Mouse (Mus musculus) forelimb bud, embryonic 11.5 days (tissue): ENCODE results near the gene Vegfd.
A peak's percentile ranks its signal among the peaks of the same experiment; 100 is the strongest.

Source experiments
- DNase-seq: peaks from one replicate; pipeline ENCODE4 v3.0.0-alpha.2; 2012; ENCODE audit warnings: low read depth, low spot score

Vegfd gene

GRCm38 (mm10) chrX:164419955-164420354 lies 46.8 kb downstream of the Vegfd start:
- no peak for DNase-seq

GRCm38 (mm10) chrX:164420518-164420917 lies 47.3 kb downstream of the Vegfd start:
- no peak for DNase-seq

GRCm38 (mm10) chrX:164424821-164425220 lies 51.6 kb downstream of the Vegfd start:
- DNase-seq: no peak

GRCm38 (mm10) chrX:164427295-164427694 lies 54.1 kb downstream of the Vegfd start:
- no peak for DNase-seq

- no peak for DNase-seq
These were observed 55.0 kb downstream of the Vegfd start for GRCm38 (mm10) chrX:164428224-164428623.

- DNase-seq: no peak
These were observed 57.4 kb downstream of the Vegfd start for GRCm38 (mm10) chrX:164430621-164431020.

GRCm38 (mm10) chrX:164431133-164431532 lies 58.0 kb downstream of the Vegfd start:
- no peak for DNase-seq

GRCm38 (mm10) chrX:164431541-164431940 lies 58.4 kb downstream of the Vegfd start:
- DNase-seq: no peak

- DNase-seq: no peak
These were observed 59.5 kb downstream of the Vegfd start for GRCm38 (mm10) chrX:164432682-164433081.

GRCm38 (mm10) chrX:164436709-164437108 lies 63.5 kb downstream of the Vegfd start, which contains the start of gene Asb11:
Gene Asb11, plus strand, starts transcription at chrX:164436994.
- no peak for DNase-seq

- DNase-seq: no peak
These were observed 66.3 kb downstream of the Vegfd start for GRCm38 (mm10) chrX:164439462-164439861.

- no peak for DNase-seq
These were observed 67.0 kb downstream of the Vegfd start for GRCm38 (mm10) chrX:164440140-164440539.

GRCm38 (mm10) chrX:164440703-164441102 lies 67.5 kb downstream of the Vegfd start:
- no peak for DNase-seq

GRCm38 (mm10) chrX:164441306-164441705 lies 68.1 kb downstream of the Vegfd start:
- no peak for DNase-seq

GRCm38 (mm10) chrX:164445601-164446000 lies 72.4 kb downstream of the Vegfd start:
- no peak for DNase-seq

- DNase-seq: no peak
These were observed 73.0 kb downstream of the Vegfd start for GRCm38 (mm10) chrX:164446106-164446551.

- DNase-seq: no peak
These were observed 73.9 kb downstream of the Vegfd start for GRCm38 (mm10) chrX:164446835-164447681.

- no peak for DNase-seq
These were observed 74.5 kb downstream of the Vegfd start for GRCm38 (mm10) chrX:164447682-164448071.

GRCm38 (mm10) chrX:164449201-164449600 lies 76.0 kb downstream of the Vegfd start:
- peak; percentile 59 for DNase-seq
